Mouse (Mus musculus) Patski (cell line): Measurements from ENCODE around the gene Tecr. TPM values are rescaled to one million over a fixed set of nuclear protein-coding genes. Genes with fewer than 3 reads are reported as not detected.

Experiments
- ATAC-seq: fragments of 100-300 bp; one replicate; pipeline ENCODE4 v1.8.0; 2021
- CTCF ChIA-PET: fragments of 350-600 bp; sonication (Branson Sonifier 250); formaldehyde crosslinking; loops from one replicate; lab custom pipeline; 2022; ENCODE audit warnings: inconsistent platforms; lab: Charles Lee
- POLR2A ChIA-PET: fragments of 350-600 bp; sonication (Branson Sonifier 250); formaldehyde crosslinking; loops from one replicate; lab custom pipeline; 2022; ENCODE audit warnings: antibody characterized with exemption, inconsistent platforms; lab: Charles Lee
- DNase-seq: peaks from one replicate; pipeline ENCODE4 v3.0.0-alpha.2; 2011; ENCODE audit warnings: low read depth, low spot score
- H3K27me3 ChIP-seq: fragments of 371-371 bp; one replicate; pipeline ENCODE4 v1.5.1; 2021
- CTCF ChIP-seq: fragments of 100-300 bp; IDR thresholded peaks from one replicate; pipeline ENCODE4 v1.5.1; 2021
- in situ Hi-C: fragments of 300-500 bp; cut with MboI; formaldehyde crosslinking; loops from 3 replicates; pipeline ENCODE4 v1.11.1; 2018; ENCODE audit warnings: low pct_unique_long_range_greater_than_20kb, mixed read lengths
- polyA plus RNA-seq: library from polyadenylated mRNA; unstranded; gene quantifications from one replicate; pipeline ENCODE4 v1.2.3, GENCODE M21; 2021

Tecr gene
- polyA plus RNA-seq, 1 experiment from 2014 or later = 275 TPM

DNA sequence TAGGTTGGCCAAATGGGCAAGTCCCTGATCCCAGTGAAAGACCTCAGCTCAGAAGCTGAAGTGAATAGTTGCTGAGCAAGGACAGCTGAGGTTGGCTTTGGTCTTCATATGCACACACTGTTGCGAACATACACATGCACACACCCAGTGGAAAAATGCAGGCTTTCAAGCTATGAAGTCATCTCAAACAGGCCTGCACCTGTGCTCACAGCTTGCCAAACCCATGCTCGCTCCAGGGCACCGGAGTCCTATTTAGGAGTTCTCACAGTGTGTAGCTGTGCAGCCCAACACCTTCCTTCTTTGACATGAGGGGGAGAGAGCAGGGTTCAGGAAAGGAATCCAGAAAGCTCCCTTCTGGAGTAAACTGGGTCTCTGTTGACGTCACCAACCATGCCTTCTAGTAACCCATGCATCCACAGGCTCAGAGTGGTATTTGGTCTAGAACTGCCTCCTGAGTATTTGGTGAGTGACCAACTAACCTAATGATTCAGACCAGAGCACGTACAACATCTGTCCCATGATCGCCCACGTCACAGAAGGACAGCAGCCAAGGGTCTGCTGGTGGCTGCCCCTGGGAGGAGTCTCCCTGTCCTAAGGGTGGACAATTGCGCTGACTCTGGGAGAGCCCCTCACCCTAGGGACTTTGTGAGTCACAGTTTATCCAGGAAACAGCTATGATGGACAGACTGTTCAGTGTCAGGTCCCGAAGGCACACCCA, 12.0 kb upstream of the Tecr start:
- DNase-seq = no peak
- ChIA-PET POLR2A (no interaction called here), CTCF (interaction anchor here (1.0 to 1.1 kb wide), 2 partner anchors 12 to 24 kb away, joined by 3 to 4 read pairs; partner anchors contain the start of gene Tecr)
- in situ Hi-C loops = no loop called here
- TF ChIP-seq CTCF = no peak
- ATAC-seq = no peak
- no peaks in the 10 kb centered on the region for H3K27me3 ChIP-seq

DNA sequence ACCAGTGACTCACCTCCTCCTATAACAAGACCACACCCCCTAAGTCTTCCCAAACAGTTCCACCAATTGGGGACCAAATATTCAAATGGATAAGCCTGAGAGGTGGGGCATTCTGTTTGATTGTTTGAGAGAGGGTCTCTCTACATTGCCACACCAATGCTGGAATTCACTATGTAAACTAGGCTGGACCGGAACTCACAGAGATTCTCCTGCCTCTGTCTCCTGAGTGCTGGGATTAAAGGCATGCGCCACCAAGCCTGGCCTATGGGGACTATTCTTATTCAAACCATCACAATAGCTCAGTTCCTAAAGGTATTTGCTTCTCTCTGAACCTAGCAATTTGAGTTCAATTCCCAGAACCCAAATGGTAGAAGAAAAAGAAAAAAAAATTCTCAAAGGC, 10.8 kb upstream of the Tecr start:
- ATAC-seq (no peak), DNase-seq (no peak)
- POLR2A ChIA-PET = interaction anchor here (1.5 kb wide), 1 partner anchor 10 kb away, joined by 3 read pairs; the partner anchor contains the start of gene Dnajb1
- H3K27me3 ChIP-seq = no peaks in the 10 kb centered on the region
- CTCF ChIA-PET = interaction anchor here (1.0 kb wide), 1 partner anchor 22 kb away, joined by 4 read pairs; no protein-coding TSS in a partner anchor
- in situ Hi-C loops = no loop called here
- no peak for TF ChIP-seq CTCF

DNA sequence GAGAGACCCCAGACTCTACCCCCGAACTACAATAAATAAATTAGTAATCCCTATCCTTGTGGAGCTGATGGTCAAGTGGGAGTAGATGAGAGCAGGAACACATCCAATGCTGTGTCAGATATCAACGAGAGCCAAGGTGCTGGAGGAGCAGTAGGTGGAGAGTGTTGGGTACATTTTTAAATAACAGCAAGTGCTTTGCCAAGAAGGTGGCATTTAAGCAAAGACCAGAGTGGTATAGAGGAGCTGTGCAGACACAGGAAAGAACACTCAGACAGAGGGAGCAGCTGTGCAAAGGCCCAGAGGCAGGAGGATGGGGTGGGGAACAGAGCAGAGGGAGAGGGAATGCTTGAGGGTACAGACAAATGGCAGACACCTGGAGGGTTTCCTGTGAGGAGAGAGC, 9.3 kb upstream of the Tecr start:
- in situ Hi-C loops = no loop called here
- ATAC-seq (no peak), DNase-seq (no peak)
- no peaks in the 10 kb centered on the region for H3K27me3 ChIP-seq
- ChIA-PET POLR2A (interaction anchor here (1.5 kb wide), 1 partner anchor 9 kb away, joined by 3 read pairs; the partner anchor contains the start of gene Dnajb1), CTCF (no interaction called here)
- TF ChIP-seq CTCF = no peak

DNA sequence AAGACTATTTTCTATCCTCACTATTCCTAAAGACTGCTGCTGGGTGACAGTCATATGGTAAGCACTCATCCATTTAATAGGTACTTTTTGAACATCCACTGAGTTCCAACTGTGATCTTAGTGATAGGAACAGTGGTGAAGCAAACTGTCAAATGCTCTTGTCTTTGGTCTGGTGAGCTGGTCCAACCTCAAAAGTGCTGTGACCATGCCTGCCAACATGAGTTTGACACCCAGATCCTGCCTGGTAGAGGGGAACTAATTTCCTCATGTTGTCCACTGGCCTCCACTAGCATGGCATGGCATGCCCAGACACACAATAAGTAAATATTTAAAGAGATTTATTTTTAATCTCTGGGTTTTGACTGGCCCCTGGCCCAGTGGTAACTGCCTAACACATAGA, 8.9 kb upstream of the Tecr start:
- no peak for TF ChIP-seq CTCF
- no peak for DNase-seq

DNA sequence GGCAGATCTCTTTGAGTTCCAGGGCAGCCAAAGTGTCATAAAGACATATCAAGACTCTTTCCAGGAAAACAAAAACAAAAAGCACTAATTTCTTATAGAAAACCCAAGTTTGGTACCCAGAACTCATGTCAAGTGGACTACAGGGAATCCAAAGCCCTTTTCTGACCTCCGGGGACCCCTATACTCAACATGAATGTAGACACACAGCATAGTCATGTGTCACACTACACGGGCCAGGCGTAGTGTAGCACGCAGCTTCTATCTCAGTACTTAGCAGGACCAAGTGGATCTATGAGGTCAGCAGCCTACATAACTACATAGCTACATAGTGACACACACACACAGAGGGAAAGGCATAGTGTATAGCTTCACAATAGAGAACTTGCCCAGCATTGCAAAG, 5.9 kb upstream of the Tecr start:
- ATAC-seq (no peak), DNase-seq (no peak)
- CTCF ChIA-PET = interaction anchor here (1.7 kb wide), 1 partner anchor 9 kb away, joined by 6 read pairs; no protein-coding TSS in a partner anchor
- in situ Hi-C loops = no loop called here
- POLR2A ChIA-PET = interaction anchor here (0.5 kb wide), 1 partner anchor 14 kb away, joined by 3 read pairs; no protein-coding TSS in a partner anchor
- no peaks in the 10 kb centered on the region for H3K27me3 ChIP-seq
- no peak for TF ChIP-seq CTCF

More for the DNA sequence above, 8.9 kb upstream of the Tecr start:
- no peaks in the 10 kb centered on the region for H3K27me3 ChIP-seq
- in situ Hi-C loops = no loop called here
- POLR2A ChIA-PET = no interaction called here
- no peak for ATAC-seq
- CTCF ChIA-PET = no interaction called here

DNA sequence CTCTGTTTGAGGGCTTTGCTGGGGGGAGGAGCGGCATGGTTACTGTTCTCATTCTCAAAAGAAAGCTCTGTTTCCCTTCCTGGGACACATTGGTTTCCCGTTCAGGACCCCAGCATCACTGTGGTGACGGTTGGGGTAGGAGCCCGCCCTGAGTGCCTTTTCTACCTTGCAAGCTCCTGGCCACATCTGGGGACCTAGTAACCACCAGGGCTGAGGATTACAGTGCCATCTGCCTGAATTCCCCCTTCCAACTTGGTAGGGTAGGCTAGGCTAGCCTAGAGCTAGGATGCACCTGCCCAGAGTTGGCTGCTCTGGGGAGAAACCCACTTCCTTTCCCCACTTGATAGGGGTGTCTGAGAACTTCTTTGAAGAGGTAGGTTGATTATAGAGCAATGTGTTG, 4.2 kb upstream of the Tecr start:
- no peaks in the 10 kb centered on the region for H3K27me3 ChIP-seq
- DNase-seq (no peak), ATAC-seq (no peak)
- POLR2A ChIA-PET = interaction anchor here (1.4 kb wide), 1 partner anchor 41 kb away, joined by 3 read pairs; no protein-coding TSS in a partner anchor
- in situ Hi-C loops = no loop called here
- no peak for TF ChIP-seq CTCF
- CTCF ChIA-PET = interaction anchor here (1.2 kb wide), 1 partner anchor 10 kb away, joined by 3 read pairs; no protein-coding TSS in a partner anchor

DNA sequence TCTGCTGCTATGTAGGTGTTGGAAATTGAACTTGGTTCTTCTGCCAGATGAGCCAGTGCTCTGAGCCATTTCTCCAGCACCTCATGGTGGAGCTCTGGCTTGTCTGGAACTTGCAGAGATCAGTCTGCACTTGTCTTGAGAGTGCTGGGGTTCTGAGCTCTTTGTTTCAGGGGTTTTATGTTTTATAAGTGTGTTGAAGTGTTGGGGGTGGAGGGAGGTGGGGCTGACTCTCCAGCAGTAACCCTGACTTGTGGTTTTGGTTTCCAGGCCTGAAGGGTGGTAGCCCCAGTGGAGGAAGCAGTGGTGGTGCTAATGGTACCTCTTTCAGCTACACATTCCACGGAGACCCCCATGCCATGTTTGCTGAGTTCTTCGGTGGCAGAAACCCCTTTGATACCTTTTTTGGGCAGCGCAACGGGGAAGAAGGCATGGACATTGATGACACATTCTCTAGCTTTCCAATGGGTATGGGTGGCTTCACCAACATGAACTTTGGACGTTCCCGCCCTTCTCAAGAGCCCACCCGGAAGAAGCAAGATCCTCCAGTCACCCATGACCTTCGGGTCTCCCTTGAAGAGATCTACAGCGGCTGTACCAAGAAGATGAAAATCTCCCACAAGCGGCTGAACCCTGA, 1.9 kb upstream of the Tecr start:
- ChIA-PET CTCF (interaction anchor here (1.2 to 2.3 kb wide), 3 partner anchors 9 to 43 kb away, joined by 3 to 10 read pairs (median 7); partner anchors contain the start of gene Gipc1), POLR2A (interaction anchor here (1.2 kb wide), 1 partner anchor 105 kb away, joined by 5 read pairs; the partner anchor contains the start of gene Ddx39)
- DNase-seq (no peak), ATAC-seq (no peak)
- no peaks in the 10 kb centered on the region for H3K27me3 ChIP-seq
- TF ChIP-seq CTCF = no peak
- in situ Hi-C loops = no loop called here

DNA sequence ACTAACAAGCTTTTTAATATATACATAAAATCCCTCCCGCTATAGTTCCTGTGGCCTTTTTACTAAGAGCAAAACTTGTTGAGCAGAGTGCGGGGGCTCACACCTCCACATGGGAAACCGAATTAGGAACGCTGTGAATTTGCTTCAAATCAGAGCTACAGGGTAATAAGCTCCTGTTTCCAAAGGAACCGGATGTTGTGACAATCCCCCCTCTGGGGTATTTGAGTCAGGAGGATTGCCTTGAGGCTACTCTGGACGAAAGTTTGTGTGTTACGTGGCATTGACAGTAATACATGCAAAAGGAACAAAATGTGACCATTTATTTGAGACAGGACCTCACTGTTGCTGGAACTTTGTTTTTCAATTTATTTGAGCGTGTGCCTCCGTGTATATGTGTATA, 1.3 kb upstream of the Tecr start:
- no peak for ATAC-seq
- no peak for DNase-seq
- H3K27me3 ChIP-seq = no peaks in the 10 kb centered on the region
- POLR2A ChIA-PET = interaction anchor here (0.7 to 1.3 kb wide), 5 partner anchors 9 to 106 kb away, joined by 3 to 5 read pairs (median 4); partner anchors contain the start of gene Ddx39
- TF ChIP-seq CTCF = no peak
- CTCF ChIA-PET = interaction anchor here (1.2 to 2.3 kb wide), 4 partner anchors 9 to 43 kb away, joined by 3 to 10 read pairs (median 6); partner anchors contain the start of gene Gipc1
- in situ Hi-C loops = no loop called here

DNA sequence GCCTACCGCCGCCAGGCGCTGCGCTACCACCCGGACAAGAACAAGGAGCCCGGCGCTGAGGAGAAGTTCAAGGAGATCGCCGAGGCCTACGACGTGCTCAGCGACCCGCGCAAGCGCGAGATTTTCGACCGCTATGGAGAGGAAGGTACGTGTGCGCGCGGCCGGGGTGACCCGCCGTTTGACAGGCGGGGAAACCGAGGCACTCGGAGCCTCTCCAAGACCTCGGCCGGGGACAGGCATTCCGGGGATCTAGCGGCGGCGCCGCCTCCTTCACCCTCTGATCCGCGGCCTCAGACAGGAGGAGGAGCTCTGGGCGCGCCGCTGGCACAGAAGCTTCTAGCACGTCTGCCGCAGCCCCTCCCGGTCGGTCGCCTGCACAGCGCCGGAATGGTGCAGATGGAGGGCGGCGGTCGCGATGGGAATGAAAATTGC, 643 bp upstream of the Tecr start:
- CTCF ChIA-PET = interaction anchor here (1.2 to 2.3 kb wide), 4 partner anchors 8 to 44 kb away, joined by 3 to 10 read pairs (median 6); partner anchors contain the start of gene Gipc1
- in situ Hi-C loops = no loop called here
- POLR2A ChIA-PET = interaction anchor here (0.7 to 1.3 kb wide), 4 partner anchors 9 to 86 kb away, joined by 3 to 4 read pairs (median 4); no protein-coding TSS in a partner anchor
- peak; percentile 70 for ATAC-seq
- no peak for DNase-seq
- TF ChIP-seq CTCF = no peak
- H3K27me3 ChIP-seq = no peaks in the 10 kb centered on the region

DNA sequence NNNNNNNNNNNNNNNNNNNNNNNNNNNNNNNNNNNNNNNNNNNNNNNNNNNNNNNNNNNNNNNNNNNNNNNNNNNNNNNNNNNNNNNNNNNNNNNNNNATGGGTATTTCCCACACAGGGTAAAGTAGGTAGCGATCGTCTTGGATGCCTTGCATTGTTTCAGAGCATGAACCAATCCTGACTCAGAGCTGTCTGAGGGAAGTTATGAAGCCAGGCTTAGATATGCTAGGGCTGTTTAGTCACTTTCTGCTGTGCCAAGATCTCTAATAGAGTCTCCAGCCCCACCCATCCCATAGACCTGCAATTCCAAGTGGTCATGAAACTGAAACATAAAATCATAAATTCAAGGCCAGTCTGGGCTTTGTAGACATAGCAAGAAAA, 5.1 kb downstream of the Tecr start:
- DNase-seq (peak; percentile 92), ATAC-seq (peak; percentile 96)
- POLR2A ChIA-PET = interaction anchor here (0.6 kb wide), 1 partner anchor 100 kb away, joined by 3 read pairs; no protein-coding TSS in a partner anchor
- CTCF ChIA-PET = no interaction called here
- H3K27me3 ChIP-seq = no peaks in the 10 kb centered on the region
- no peak for TF ChIP-seq CTCF
- in situ Hi-C loops = no loop called here
